Mouse (Mus musculus) kidney, adult 2 months (tissue): ENCODE results near the gene Traf5. TPM values are rescaled to one million over a fixed set of nuclear protein-coding genes. Genes with fewer than 3 reads are reported as not detected.

Experiments used
- DNase-seq: peaks from one replicate; pipeline ENCODE4 v3.0.0; 2021
- H3K27ac ChIP-seq: fragments of 200-500 bp; 2 replicates; pipeline ENCODE4 v1.5.1; 2012; ENCODE audit warnings: low read depth, low read length, control low read depth, inconsistent platforms; ENCODE audit not compliant: insufficient read depth
- H3K27me3 ChIP-seq: fragments of 200-500 bp; replicated peaks from 2 replicates; pipeline ENCODE4 v1.6.1; 2012; ENCODE audit warnings: mild to moderate bottlenecking, moderate library complexity, low read length, inconsistent platforms; ENCODE audit not compliant: control insufficient read depth, insufficient read depth
- H3K36me3 ChIP-seq: fragments of 200-500 bp; 2 replicates; pipeline ENCODE4 v1.6.1; 2012; ENCODE audit warnings: mild to moderate bottlenecking, moderate library complexity, low read length, inconsistent platforms; ENCODE audit not compliant: control insufficient read depth, insufficient read depth
- H3K4me1 ChIP-seq: fragments of 200-500 bp; 2 replicates; pipeline ENCODE4 v1.6.1; 2011; ENCODE audit warnings: low read length; ENCODE audit not compliant: control insufficient read depth, insufficient read depth
- H3K4me3 ChIP-seq: fragments of 200-500 bp; 2 replicates; pipeline ENCODE4 v1.5.1; 2011; ENCODE audit warnings: mild to moderate bottlenecking, low read depth, low read length, control low read depth; ENCODE audit not compliant: insufficient read depth
- CTCF ChIP-seq: fragments of 200-500 bp; conservative IDR thresholded peaks from 2 replicates; pipeline ENCODE4 v1.5.1; 2011; ENCODE audit warnings: low read depth, mild to moderate bottlenecking, control low read depth, low read length, moderate library complexity, mixed read lengths; ENCODE audit not compliant: insufficient read depth, insufficient read length
- POLR2A ChIP-seq: fragments of 200-500 bp; IDR thresholded peaks from one replicate; pipeline ENCODE4 v1.6.1; 2011; ENCODE audit warnings: low read depth, low read length, control low read depth
- WGBS: fragments of 180-500 bp; shearing (Covaris S2); methylation state at CpG from one replicate; pipeline ENCODE4 v1.1.7; 2018; 5-methylcytosine and 5-hydroxymethylcytosine counted together
- polyA plus RNA-seq: library from polyadenylated mRNA; depleted of rRNA; stranded (reverse); fragments of >200 nt; gene quantifications from 2 replicates; pipeline ENCODE4 v1.2.3, GENCODE M21; 2012

The Traf5 gene
- polyA plus RNA-seq, 1 experiment = 13.6 TPM

GRCm38 (mm10) chr1:192092879-192093660, 711 bp upstream of the Traf5 start:
- 31% methylated on average over 16 of the region's 16 CpGs for WGBS
- H3K4me3 ChIP-seq = peak overlapping the region; percentile 18
- peak; percentile 93 for DNase-seq
- no peaks in the 10 kb centered on the region for H3K36me3 ChIP-seq
- TF ChIP-seq POLR2A (no peak), CTCF (peak; percentile 98)
- peak overlapping the region; percentile 11; the same call in 1 of the 2 replicates for H3K27ac ChIP-seq
- no peaks in the 10 kb centered on the region for H3K27me3 ChIP-seq
- peaks cover 11% of the 10 kb centered on the region for H3K4me1 ChIP-seq

GRCm38 (mm10) chr1:192090689-192091567, 1.4 kb downstream of the Traf5 start:
- Histone ChIP-seq H3K27me3 (no peaks in the 10 kb centered on the region), H3K4me3 (peak overlapping the region; percentile 37; the same call in 1 of the 2 replicates), H3K27ac (no peak overlapping the region), H3K36me3 (no peaks in the 10 kb centered on the region), H3K4me1 (peaks cover 11% of the 10 kb centered on the region)
- TF ChIP-seq CTCF (no peak), POLR2A (no peak)
- 61% methylated on average over 11 of the region's 11 CpGs for WGBS
- no peak for DNase-seq

- H3K27ac ChIP-seq = no peak overlapping the region
- TF ChIP-seq CTCF (no peak), POLR2A (no peak)
- peaks cover 11% of the 10 kb centered on the region for H3K4me1 ChIP-seq
- no peak overlapping the region for H3K4me3 ChIP-seq
- no peaks in the 10 kb centered on the region for H3K27me3 ChIP-seq
- no peaks in the 10 kb centered on the region for H3K36me3 ChIP-seq
- WGBS = 72% methylated on average over 3 of the region's 3 CpGs
- no peak for DNase-seq
These were observed 2.1 kb downstream of the Traf5 start for GRCm38 (mm10) chr1:192090281-192090680.

GRCm38 (mm10) chr1:192089208-192090166, 2.9 kb downstream of the Traf5 start:
- TF ChIP-seq POLR2A = no peak
- no peak for TF ChIP-seq CTCF
- Histone ChIP-seq H3K27me3 (no peaks in the 10 kb centered on the region), H3K4me1 (peaks cover 9% of the 10 kb centered on the region), H3K36me3 (no peaks in the 10 kb centered on the region), H3K27ac (no peak overlapping the region), H3K4me3 (no peak overlapping the region)
- DNase-seq = no peak
- WGBS = 67% methylated on average over 9 of the region's 9 CpGs

GRCm38 (mm10) chr1:192088011-192088410, 4.3 kb downstream of the Traf5 start:
- Histone ChIP-seq H3K4me1 (peaks cover 9% of the 10 kb centered on the region), H3K36me3 (no peaks in the 10 kb centered on the region), H3K27ac (no peak overlapping the region), H3K27me3 (no peaks in the 10 kb centered on the region), H3K4me3 (no peak overlapping the region)
- WGBS = 64% methylated on average over 4 of the region's 4 CpGs
- no peak for TF ChIP-seq CTCF
- no peak for TF ChIP-seq POLR2A
- no peak for DNase-seq

- Histone ChIP-seq H3K36me3 (no peaks in the 10 kb centered on the region), H3K4me1 (peaks cover 9% of the 10 kb centered on the region), H3K27me3 (no peaks in the 10 kb centered on the region), H3K4me3 (no peak overlapping the region), H3K27ac (no peak overlapping the region)
- no peak for TF ChIP-seq POLR2A
- no peak for TF ChIP-seq CTCF
- 80% methylated on average over 4 of the region's 4 CpGs for WGBS
- no peak for DNase-seq
These were observed 5.3 kb downstream of the Traf5 start for GRCm38 (mm10) chr1:192087098-192087497.
